Mouse (Mus musculus) heart, adult 18-20 months (tissue): ENCODE results near the gene Rbbp6. TPM values are rescaled to one million over a fixed set of nuclear protein-coding genes. Genes with fewer than 3 reads are reported as not detected.
A peak's percentile ranks its signal among the peaks of the same experiment; 100 is the strongest.

Source experiments
- DNase-seq, 2 experiments: peaks; one replicate each; pipeline ENCODE4 v3.0.0; 2021 to 2022; ENCODE audit warnings: mixed read lengths in 1 of 2
- total RNA-seq, 2 experiments: library from RNA; stranded (reverse); gene quantifications; 2 replicates each; pipeline ENCODE4 v1.2.3; 2021

The Rbbp6 gene
- total RNA-seq, 2 experiments from 2014 or later: 26.6 to 34.3 TPM

DNA sequence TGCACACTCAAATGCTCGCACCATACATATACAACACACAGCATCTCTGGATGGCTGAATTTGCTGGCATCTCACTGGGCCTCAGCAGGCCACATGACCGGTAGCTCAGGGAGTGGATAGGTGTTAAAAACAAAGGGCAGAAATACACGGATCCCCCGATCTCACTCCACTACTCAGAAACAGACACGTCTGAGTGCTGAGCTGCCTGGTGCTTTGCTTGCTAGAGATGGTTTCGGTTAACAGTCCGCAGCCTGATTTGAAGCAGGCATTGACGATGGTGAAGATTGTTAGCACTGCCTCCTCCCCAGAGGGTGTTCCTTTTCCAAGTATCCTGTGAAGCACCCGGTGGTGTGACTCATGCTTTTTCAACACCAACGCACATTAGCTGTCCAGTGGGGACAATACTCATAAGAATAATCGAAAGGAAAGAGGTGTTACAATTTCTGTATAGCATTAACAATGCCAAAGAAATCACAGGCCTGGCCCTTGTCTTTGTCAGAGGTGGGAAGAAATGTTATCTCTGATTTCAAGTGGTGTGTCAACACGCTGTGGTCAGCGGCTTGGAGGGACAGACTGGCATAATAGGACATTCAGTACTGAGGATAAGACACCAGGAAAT is 81.1 kb downstream of the Rbbp6 start:
- DNase-seq: peak; percentile 64 to 72

Other genes with a start within 250 kb of the Rbbp6 start
- 10 to 100 TPM; 25.0 to 32.3 TPM for gene Tnrc6a, start 158.2 kb downstream of the Rbbp6 start, total RNA-seq
- not detected for gene Slc5a11, start 249.1 kb downstream of the Rbbp6 start, total RNA-seq